Mouse (Mus musculus): ENCODE measurements around the gene Mug2.

DNA sequence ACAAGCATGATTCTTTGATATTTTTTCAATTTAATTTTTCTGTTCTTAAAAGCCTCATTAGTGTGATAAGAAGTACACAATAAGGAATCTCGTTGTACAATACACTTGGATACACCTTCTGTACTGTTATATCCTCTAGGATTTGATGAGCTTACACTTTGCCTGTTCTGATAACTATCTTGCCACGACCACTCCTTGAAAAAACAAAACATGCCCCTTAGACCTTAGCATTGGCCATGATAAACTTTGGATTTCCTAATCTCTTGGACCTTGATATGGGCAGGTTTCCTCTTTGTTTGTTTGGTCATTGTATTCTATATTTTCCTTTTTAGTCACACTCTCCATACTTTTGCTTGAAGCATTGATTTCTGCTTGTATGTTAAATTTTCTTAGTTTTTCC, 123.0 kb downstream of the Mug2 start:
- TF ChIP-seq TAL1 (IDR thresholded peaks at IDR 0.05; ENCODE audit: low read length) (no peak), GATA1 (IDR thresholded peaks at IDR 0.05; ENCODE audit: low read length) (no peak)
